Mouse (Mus musculus) kidney, postnatal 10 days (tissue): ENCODE measurements around the gene Slc30a3.

Experiments
- DNase-seq: peaks from one replicate; pipeline ENCODE4 v3.0.0; 2021; ENCODE audit warnings: mixed read lengths

The Slc30a3 gene

DNA sequence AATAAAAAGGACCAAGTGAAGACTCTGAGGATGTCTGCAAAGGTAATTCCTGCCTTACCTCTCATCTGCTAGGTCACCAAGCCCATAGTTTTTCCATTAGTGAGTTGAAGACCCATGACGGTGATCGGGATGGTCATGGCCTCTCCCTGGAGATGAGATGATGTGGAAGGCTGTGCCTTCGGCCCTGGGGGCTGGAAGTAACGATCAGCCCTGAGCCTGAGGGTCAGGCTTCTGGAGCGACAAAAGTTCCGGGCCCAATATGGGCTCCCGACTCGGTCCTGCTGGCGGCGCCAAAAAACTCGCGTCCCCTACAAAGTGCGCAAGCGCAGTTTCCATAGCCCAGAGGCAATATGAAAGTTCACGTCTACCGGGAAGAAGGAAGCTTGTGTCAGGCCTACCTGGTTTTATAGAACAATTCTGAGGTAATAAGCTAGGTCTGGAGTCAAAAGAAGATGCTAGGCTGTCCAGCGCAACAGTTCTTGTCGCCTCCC, at the start of gene Slc30a3:
Gene Slc30a3, minus strand, starts transcription at position 238 of the 491 bp plus-strand sequence.
- DNase-seq: no peak

DNA sequence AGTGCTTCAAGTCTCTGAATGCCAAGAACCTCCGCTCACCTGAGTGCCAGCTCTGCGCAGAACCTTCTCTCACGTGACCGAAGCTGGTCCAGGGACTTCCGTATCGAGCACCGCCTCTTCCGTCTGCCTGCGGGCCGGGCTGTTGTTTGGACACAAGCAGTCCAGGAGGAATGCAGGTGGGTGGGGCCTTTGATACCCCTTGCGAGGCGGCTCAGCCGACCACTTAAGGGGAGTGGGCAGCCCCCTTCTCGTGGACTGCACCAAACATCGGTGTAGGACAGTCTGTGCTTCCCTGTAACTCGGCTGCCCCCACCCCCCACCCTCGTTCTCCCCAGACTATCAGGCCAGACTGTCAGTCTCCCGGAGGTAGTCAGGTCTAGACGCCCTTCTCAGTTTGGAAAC, 46.1 kb upstream of the Slc30a3 start, which contains the start of gene Mpv17:
Gene Mpv17, minus strand, starts transcription at position 100 of the 402 bp plus-strand sequence.
- peak; percentile 91 for DNase-seq

DNA sequence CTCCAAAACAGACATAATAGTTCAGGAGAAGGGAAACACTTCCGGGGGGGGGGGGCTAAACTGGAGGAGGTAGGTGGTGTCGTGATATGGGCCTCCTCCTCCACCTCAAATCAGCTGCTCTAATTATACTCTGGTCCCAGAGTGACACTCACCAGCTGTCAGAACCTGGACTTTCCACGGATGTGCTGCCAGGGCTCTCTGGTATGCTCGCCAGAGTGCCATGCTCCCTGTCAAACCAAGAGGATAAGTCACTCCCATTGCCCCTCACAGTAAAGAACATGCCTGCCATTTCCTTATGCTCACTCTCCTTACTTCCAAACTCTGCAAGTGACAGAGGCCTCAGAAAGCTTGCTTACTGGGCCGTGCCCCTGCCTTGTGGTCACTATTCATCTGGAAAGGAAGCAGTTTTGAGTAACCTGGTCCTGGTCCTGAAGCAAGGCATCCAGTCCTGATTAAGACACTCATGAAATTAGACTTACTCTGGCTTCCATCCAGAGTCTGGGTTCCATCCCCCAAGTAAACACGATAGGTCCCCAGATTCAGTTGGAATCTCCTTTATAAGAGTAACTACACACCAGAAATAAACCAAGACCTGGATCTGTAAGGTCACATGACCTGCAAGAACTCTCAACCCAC, 45.6 kb upstream of the Slc30a3 start:
- DNase-seq: peak; percentile 30

DNA sequence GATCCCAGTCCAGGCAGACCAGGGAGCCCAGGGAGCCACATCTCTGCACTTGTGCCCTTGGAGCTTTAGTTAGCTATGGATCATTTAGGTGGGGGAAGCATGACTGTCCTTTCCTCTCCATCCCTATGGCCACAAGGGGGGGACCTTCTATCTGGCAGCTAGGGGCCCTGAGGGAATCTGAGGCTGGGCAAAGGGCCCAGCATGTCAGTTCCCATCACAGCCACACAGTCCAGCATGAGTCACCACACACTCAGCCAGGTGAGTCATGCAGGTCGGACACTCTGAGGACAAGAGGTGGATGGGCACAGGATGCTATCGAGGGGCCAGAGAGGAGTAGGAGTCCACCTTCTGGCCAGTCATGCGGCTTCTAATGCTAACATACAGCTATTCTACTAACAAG, 43.7 kb upstream of the Slc30a3 start:
- peak; percentile 25 for DNase-seq

DNA sequence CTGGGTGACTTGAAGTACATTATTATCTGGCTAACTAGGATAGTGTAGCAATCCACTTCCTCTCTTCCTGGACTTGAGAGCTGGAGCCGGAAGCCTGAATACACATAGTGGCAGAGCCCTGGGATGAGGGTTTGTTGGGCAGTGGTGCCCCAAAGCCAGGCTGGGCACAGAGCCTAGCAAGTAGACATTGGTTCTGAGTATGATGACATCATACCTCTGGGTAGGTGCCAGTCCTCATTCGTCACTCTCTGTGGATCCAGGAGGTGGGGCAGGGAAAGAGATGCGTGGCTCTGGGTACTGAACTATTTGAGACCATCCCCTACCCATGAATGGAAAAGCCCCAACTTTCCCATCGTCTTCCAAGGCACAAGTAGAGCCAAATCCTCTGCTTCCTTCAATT, 41.7 kb upstream of the Slc30a3 start:
- DNase-seq: no peak

DNA sequence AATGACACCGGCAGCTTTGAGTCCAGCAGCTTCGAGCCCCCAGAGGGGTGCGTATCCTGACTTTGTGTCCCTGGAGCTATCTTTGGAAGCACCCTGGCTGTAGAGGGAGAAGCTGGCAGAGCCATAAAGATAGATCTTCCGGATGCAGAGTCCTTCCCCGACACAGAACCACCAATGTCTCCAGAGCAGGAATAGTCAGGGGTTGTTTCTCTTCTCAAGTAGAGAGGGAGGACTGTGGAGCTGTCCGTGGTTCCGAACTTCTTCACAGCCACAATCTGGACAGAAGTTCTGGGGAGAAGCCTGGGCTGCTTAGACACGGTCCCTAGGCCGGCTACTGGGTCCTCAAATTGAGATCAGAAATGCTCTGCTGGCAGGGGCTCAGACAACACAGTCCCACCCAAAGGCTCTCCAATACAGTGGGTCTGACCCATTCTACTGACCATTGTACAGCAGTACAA, 31.0 kb upstream of the Slc30a3 start:
- peak; percentile 71 for DNase-seq

DNA sequence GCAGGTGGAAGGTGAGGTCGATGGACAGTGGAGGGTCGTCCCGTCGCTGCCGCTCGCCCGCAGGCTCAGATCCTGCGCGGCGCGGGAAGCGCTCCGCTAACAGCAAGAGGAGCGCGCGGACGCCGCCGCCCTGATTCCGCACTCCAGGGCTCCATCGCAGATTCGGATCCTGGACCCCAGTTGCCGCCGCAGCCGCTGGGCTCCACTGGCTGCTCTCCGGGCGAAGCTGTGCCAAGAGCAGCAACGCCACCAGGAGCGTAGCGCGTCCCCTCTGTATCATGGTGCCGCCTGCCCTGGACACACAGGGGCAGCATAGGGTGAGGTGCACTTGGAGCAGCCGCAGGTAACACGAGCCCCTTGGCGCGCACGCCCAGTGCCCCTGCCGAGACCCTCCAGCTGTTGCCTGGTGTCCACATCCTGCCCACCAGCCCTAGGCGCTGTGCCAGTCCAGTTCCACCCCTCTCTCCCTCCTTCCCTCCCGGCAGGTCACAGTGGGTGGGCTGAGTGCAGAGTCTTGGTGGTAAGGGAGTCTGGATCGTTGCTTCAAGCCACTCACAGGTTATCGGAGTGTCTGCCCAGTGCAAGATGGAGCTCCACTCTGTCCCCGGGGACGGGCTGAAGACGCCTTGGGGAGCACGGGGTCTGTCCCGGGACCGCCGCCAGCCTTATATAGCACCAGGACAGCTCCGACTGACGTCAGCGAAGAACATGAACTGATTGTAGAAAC, 30.4 kb upstream of the Slc30a3 start, which contains the start of gene Ucn:
Gene Ucn, minus strand, starts transcription at position 589 of the 727 bp plus-strand sequence.
- DNase-seq: peak; percentile 32

DNA sequence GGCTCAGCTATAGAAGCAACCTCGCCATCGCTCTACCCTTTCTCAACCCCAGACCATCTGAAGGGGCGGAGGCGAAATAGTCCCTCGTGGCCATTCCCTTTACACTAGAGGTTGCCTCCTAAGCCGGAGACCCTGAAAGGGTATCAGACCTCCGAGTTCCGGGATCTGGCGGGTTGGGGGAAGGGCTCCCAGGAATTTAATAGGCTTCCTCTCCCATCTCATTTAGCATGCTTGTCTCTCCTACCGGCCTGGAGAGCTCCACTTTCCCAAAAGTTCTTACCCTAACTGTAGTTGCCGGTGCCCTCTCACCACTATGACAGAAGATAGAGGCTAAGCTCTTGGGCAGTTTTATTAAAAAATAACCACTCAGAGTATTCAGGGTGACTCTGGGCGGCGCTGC, 29.6 kb upstream of the Slc30a3 start:
- no peak for DNase-seq

DNA sequence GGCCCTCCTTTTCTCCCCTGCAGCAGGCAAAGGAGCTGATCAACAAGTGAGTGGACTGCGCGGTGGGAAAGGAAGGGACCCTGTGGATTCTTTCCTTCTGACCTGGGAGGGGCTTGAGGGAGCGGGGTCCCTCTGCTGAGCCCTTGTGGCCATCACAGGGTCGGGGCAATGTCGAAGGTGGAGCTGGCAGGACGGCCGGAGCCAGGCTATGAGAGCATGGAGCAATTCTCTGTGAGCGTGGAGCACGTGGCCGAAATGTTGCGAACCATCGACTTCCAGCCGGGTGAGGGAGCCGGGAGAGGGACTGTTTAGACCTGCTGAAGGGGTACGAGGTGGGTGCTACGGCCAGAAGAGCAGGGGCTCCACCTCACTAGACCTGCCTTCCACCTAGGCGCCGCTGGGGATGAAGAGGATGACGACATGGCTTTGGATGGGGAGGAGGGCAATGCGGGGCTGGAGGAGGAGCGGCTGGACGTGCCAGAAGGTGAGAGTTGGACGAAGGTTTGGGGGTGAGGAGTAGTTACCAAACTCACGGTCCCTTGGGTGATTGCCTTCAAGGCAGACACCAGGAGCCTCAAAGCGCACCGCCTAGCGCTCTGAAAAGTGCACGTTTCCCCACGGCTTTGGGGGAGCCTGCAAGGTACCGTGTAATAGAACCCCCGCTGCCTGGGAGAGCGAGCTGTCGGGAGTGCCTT, 28.8 kb upstream of the Slc30a3 start:
- no peak for DNase-seq

DNA sequence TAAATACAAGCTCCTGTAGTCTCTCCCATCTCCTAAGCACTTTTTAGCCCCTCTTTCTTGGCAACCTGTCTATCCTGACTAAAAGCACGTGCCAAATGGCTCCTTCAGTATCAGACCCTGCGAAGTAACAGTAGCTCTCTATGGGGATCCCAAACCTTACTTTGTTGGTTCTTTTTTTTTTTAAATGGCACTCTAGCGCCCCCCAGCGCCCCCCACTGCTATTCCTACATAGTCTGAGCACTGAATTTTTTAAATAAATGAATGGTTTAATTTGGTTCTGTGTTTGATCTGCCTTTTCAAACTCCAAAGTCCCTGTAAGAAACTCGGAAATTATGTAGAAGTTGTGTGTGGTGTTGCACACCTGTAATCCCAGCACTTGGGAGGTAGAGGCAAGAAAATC, 18.0 kb upstream of the Slc30a3 start:
- no peak for DNase-seq

DNA sequence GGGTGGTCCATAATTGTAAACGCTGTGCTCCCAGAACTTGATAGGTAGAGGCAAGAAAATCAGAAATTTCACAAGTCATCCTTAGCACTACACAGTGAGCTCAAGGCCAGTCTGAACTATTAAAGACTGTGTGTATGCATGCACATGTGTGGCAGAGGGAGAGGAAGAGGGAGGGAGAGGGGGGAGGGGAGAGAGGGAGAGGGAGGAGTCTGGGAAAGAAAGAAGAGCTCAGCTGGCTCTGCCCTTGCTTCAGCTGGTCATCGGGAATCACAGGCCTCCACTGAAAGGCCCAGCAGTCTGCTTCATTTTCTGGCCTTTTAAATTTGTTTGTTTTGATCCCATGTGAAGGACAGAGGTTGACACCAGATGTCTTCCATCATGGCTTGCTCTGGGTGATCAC, 15.4 kb upstream of the Slc30a3 start:
- no peak for DNase-seq

DNA sequence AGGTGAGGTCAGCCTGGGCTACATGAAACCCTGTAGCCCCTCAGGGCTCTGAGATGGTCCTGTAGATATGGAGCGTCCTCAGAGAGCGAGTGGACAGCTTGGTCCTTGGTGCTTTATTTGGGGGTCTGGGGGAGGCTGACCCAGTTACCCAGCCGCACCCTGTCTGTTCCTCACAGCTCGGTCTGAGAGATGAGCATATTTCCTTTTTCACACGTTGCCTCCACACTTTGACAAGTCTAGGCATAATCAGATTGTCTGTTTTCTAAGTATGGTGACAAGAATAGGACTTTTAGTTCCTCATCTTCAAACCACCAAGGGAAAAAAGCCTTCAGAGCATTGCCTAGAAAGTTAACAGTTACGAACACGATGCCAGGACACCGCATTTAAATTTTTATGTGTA, 13.1 kb upstream of the Slc30a3 start:
- DNase-seq: no peak

DNA sequence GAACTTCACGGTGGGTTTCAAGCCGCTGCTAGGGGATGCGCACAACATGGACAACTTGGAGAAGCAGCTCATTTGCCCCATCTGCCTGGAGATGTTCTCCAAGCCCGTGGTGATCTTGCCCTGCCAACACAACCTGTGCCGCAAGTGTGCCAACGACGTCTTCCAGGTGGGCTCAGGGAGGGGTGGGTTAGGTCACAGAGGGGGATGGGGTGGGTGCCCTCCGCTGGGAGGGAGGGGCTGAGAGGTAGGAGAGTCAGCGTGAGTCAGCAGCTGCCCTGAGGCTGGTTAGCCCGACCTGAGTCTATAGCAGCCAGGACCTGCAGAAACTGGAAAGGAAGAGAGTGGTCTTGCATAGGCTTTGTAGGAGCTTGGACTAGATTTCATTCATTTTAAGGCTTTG, 8.9 kb upstream of the Slc30a3 start:
- no peak for DNase-seq

DNA sequence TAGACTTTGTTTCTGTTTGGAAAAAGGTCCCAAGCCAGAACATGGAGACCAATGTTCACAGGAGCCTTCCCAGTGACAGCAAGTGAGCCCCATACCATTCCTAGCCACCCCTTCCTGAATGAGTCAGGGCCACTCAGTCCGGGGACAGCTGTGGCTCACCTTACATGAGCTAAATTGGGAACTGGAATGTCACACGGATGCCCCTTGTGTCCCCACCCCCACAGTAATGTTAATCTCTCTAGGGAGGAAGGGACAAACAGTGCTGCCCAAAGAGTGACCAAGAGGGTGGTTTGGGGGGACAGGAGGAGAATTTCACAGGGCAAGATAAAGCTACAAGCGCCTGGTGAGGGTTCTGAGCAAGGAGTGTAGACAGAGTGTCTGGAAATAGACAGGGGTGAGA, 8.3 kb upstream of the Slc30a3 start, which contains the start of gene Trim54:
Gene Trim54, plus strand, starts transcription at position 359 of the 400 bp plus-strand sequence.
- DNase-seq: no peak

DNA sequence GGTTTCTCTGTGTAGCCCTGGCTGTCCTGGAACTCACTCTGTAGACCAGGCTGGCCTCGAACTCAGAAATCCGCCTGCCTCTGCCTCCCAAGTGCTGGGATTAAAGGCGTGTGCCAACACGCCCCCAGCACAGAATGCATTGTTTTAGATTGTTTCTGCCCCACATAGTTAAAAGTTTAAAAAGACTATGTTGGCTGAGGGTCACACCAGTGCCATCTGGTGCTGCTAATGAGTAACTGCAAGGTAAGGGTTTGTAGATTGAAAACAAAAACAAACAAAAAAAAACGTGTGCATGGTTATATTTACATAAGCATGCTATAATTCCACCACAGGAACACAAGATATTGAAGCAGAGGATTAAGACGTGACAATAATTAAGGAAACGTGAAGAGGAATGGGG, 2.7 kb upstream of the Slc30a3 start:
- DNase-seq: peak; percentile 28

DNA sequence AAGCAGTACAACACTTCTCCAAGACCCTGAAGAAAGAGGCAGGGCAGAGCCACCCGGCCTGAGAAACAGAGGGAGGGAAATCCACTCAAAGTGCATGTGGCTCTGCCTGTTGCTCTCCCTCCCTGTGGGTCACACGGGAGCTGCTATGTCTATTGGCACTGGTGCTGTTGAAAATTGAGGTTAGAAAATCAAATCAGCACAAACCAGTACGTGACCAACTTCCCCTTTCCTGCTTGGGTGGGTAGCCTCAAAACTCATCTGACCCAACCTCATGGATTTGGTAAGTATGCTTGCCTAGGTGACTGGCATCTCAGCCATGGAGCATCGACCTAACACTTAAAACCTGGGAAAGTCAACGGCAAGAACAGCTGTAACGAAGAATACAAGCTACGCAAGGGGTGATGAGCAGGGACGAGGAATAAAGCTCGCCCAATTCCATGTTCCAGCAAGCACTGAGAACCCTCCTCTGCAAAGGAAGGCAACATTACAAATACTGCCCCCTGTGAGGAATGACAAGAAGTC, 2.2 kb downstream of the Slc30a3 start, which contains the start of gene Dnajc5g:
Gene Dnajc5g, plus strand, starts transcription at position 472 of the 522 bp plus-strand sequence.
- no peak for DNase-seq

DNA sequence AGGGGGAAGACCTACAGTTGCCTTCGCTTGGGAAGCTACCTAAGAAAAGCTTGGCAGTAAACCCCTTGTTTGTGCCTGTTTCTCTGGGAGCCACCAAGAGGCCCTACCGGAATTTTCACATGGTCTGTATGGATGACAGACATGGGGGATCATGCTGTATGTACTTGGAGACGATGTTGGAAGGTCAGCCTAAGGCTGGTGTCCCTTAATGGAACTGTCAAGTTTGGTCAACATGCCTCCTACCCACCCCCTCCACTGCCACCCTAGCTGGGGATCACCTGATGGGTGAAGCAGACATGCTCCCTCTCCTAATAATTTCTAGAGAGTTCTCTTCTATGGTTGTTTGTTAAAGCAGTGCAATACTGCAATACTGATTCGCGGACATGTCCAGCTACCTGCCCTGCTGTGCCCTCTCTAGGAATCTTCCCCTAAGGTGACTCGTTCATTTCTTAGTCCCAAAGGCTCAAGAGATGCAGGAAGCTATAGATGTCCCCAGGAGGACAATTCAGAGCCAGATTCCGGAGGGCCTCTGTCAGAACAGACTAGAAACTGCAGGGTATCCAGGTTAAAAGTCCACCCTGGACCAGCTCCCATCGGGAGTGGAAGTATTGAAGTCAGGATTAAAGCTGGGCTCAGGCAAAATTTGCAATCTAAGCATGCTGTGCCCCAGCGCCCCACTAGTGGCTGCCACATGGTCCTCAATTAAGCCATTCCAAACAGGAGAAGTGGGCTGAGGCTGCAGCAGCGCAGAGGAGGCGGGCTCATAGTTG, 12.1 kb downstream of the Slc30a3 start:
- DNase-seq: no peak

DNA sequence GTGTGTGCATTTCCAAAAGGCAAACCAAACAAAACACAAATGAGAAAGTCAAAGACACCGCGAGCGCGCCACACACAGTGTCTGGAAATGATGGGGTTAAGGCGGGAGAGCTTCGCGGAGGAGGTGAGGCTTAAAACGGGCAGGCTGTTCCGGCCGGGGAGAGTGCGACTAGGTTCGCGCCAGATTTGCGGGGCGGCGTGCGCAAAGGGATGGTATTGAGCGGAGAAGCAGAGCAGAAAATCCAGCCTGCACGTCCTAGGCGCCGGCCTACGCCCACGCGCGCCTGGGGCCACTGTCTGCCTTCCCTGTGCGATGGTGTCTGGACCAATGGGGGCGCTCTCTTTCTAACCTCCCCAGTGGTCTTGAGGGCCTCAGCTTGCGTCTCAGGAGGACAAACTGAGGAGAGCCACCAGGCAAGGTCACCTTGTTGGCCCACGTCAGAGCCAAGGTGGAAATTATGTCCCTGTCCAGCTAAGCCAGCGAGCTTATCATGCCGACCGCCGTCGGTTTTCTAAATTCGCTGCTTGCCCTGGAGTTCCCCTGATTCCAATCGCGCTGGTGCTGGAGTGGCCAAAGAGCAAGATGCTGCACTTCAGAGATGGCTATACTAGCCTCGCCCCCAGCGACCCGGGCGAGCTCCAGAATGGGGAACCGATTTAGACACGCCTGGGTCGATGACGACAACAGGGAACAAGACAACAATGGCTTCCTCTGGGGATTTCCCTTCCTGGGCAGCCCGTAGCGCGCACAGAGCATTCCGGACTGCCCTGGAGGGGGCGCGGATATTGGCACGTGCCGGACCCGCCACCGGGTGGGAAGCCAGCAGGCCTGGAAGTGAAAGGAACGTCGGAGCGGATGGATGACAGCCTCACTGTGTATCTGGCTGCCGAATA, 13.0 kb downstream of the Slc30a3 start:
- DNase-seq: peak; percentile 65

DNA sequence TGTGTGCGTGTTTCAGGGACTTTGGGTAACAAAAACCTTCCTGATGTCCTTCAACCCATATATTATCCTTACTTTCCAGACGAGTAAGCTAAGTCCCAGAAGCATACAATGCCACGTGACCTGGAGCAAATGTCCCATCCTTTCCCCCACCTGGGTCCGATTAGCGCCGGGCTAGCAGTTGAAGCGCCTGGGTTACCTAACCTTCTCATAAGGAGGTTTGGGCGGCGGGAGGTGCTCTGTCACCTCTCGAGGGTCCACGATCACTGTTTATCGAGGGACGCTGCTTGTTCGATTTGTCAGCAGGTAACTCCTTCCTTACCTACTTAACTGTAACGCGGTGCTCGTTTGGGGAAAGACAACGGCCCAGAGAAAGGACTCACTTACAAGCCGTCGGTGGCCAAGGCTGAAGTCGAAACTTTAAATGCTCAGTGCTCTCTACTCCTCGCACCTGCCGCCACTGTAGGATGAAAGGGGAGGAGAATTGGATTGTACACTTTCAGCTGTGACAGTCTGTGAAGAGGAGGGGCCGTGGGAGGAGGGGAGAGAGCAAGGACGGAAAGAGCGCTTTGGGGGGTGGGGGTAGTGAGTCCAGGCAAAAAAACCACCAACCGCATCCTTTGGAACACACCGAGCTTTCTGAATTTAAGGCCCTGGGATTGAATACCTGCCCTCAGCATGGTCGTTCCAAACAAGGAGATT, 13.8 kb downstream of the Slc30a3 start:
- no peak for DNase-seq
